Mouse (Mus musculus) cortical plate, adult 2 months (tissue): ENCODE results near the gene Abhd12. TPM values are rescaled to one million over a fixed set of nuclear protein-coding genes. Genes with fewer than 3 reads are reported as not detected.
"Not testable (repeated sequence)": the region's sequence is repeated elsewhere in the genome, so short reads cannot be mapped to it uniquely, and the experiment has no call there.

Source experiments
- H3K27ac ChIP-seq: fragments of 200-500 bp; 2 replicates; pipeline ENCODE4 v1.5.1; 2012; ENCODE audit warnings: low read length, control low read depth, inconsistent platforms; ENCODE audit not compliant: insufficient read depth
- H3K4me1 ChIP-seq: fragments of 200-500 bp; 2 replicates; pipeline ENCODE4 v1.6.1; 2011; ENCODE audit warnings: low read length; ENCODE audit not compliant: control insufficient read depth, insufficient read depth
- H3K4me3 ChIP-seq: fragments of 200-500 bp; 2 replicates; pipeline ENCODE4 v1.5.1; 2011; ENCODE audit warnings: mild to moderate bottlenecking, low read length, control low read depth; ENCODE audit not compliant: insufficient read depth
- CTCF ChIP-seq: fragments of 200-500 bp; IDR thresholded peaks from 2 replicates; pipeline ENCODE4 v1.5.1; 2011; ENCODE audit warnings: mild to moderate bottlenecking, control low read depth, low read length; ENCODE audit not compliant: insufficient read depth; ENCODE audit errors: extremely low read depth
- POLR2A ChIP-seq: fragments of 200-500 bp; IDR thresholded peaks from 2 replicates; pipeline ENCODE4 v1.6.1; 2011; ENCODE audit warnings: mild to moderate bottlenecking, low read length, control low read depth; ENCODE audit not compliant: insufficient read depth; ENCODE audit errors: extremely low read depth
- polyA plus RNA-seq: library from polyadenylated mRNA; depleted of rRNA; stranded (reverse); fragments of >200 nt; gene quantifications from 2 replicates; pipeline ENCODE4 v1.2.3, GENCODE M21; 2012; rRNA removed

The Abhd12 gene
- polyA plus RNA-seq = 352 and 361 TPM in 2 replicates

DNA sequence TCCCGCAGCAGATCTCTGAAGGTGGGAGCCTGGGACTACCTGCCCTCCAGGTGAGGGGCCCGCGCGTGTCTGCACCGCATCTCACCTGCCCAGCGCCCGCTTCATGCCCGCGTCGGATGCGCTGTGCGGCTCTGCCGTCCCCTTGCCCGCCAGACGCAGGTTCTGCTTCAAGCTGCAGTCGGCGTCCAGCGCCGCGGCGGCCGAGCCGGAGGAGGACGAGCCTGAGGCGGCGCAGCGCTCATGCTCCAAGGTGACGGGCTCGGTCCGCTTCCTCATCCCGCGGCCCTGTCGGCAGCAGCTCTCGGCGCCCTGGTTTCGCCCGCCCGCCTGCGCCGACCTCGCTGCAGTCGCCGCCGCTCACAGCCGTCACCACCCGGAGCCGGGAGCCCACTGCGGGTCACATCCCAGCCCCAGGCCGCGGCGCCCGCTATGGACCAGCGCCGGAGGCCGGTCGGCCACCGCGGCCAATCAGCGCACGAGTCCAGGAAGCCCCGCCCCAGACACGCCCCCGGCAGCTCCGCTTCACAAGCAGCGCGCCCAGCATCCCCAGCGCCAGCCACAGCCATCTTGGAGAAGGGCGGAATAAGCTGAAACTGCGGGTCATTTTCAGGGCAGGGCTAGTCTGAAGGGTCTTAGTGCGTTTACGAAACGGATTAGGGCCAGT, at the start of gene Abhd12:
Abhd12 (minus strand) TSS at position 470 of the 664 bp plus-strand sequence.
- TF ChIP-seq CTCF (no peak), POLR2A (peak; percentile 83)
- peak within 1 kb of the TSS; percentile 72 for H3K4me3 ChIP-seq
- H3K4me1 ChIP-seq = peaks cover 7% of the 10 kb centered on the region; the same call in 1 of the 2 replicates
- peak within 1 kb of the TSS; percentile 85 for H3K27ac ChIP-seq

DNA sequence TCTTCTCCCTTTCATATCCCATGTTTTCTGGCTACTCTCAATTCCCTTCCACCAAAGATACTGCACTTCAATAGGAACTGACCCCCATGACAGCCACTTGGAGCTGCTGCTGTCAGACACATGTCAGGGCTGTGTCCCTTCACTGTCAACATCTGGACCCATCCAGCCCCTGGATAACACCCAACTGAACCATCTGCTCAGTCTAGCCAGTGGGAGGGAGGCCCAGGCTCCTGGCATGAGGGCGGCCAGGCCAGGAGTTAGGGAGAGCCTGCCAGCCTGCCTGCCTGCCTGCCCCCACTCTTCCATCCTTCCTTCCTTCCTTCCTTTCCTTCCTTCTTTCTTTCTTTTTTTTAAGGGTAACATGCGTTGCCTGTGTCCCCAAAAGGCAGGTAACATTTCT, 46.7 kb upstream of the Abhd12 start:
- no peak overlapping the region for H3K4me3 ChIP-seq
- no peak overlapping the region for H3K27ac ChIP-seq
- TF ChIP-seq POLR2A (no peak), CTCF (no peak)
- H3K4me1 ChIP-seq = no peaks in the 10 kb centered on the region

DNA sequence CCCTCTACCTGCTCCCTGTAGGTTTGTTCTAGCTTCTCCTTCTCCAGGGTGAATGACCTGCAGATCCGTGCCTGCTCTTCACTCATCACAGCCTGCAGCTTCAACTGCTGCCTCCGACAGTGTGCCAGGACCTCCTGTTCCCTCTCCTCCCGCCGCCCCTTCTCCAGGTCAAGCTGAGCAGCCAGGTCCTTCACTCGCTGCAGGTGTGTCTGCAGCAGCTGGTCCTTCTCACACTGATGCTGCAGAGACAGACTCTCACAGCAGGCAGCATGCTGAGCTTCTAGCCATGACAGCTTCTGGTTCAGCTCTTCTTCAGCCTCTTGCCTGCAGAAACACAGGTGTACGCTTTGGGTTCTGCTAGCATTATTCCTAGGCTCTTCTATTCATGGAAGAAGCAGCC, 45.5 kb upstream of the Abhd12 start:
- Histone ChIP-seq H3K4me3 (no peak overlapping the region), H3K4me1 (no peaks in the 10 kb centered on the region), H3K27ac (no peak overlapping the region)
- TF ChIP-seq POLR2A (no peak), CTCF (no peak)

DNA sequence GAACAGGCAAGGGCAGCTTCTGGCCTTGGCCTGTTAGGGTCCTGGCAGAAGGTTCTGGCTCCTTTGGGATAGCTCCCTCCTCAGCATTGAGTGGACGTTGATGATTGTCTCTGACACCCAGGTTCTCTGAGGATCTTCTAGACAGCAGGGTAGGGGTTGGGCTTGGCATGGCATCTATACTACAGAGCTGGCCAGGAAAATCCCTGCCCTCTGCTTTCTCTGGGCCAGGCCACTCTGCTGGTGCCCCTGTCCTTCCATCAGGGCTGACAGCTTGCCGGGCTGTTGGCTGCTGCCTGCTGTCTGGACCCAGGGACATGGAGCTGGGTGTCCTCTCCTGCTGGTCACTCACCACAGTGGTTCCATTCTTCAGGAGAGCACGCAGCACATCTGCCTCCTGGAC, 45.1 kb upstream of the Abhd12 start:
- TF ChIP-seq CTCF (no peak), POLR2A (no peak)
- no peaks in the 10 kb centered on the region for H3K4me1 ChIP-seq
- no peak overlapping the region for H3K27ac ChIP-seq
- no peak overlapping the region for H3K4me3 ChIP-seq

DNA sequence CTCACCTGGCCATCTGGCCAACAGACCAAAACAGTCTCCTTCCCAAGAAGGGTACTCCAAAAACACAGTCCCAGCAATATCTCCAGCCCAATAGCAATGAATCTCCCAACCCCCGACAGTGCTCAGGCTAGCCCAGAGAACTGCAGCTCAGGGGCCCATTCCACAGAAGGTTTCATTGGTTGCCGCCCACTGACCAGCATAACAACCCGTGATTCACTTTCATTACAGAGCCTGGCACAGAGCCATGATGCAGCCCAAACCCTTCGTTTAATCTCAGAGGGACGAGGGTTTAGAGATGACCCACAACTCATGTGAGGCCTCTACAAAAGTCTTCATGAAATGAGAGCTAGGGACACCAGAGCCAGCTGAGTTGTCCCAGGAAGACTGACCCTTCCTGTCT, 44.2 kb upstream of the Abhd12 start:
- Histone ChIP-seq H3K27ac (no peak overlapping the region), H3K4me3 (no peak overlapping the region), H3K4me1 (no peaks in the 10 kb centered on the region)
- no peak for TF ChIP-seq CTCF

DNA sequence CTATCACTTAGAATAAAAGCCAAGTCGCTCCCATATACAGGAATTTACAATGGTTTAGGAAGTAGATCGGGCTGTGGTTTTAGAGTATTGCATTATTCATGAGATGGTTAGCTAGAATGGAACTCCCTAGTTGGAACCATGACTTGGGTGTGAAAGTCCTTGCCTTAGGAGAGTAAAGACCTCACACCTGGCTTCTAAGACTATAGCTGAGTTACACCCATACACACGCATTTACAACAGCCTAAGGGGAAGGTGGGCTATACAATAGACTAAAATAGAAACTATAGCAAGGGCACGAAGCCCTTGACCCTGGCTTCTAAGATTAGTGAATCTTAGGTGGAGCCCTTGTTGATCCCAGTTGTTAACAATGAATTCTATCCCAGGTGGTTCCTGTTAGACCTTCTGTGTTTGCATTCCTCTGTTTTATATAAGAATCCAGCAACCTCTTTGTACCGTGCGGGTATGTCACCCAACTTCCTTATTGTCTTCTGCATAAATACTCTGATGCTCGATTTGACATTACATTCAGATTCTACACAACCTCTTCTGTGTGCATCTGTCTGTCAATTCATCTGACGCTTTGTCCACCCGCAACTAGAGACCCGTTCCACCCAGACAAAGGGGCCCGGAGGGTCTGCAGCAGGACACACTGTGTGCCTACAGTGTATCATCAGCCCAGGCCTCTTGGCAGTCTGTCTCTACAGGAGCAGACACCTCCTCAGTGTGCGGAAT, 43.5 kb upstream of the Abhd12 start:
- H3K4me1 ChIP-seq, H3K27ac ChIP-seq, H3K4me3 ChIP-seq: not testable (repeated sequence)

DNA sequence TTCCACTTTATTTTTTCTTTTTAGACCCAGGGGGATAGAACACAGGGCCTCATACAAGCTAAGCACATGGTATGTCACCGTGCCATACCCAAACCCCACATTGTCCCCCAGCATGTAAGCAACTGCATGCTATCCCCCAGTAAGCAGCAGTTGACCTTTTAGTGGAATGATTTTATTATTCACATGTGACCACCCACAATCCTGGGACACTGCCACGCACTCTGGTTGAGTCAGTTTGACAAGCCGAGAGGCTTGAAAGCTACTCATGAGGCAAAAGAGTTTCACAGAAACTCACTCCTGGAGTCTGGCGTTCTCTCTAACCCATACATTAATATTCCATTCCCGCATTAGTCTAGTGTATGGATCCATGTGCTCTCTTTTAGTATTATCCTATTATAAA, 42.8 kb upstream of the Abhd12 start:
- H3K27ac ChIP-seq, H3K4me1 ChIP-seq, H3K4me3 ChIP-seq: not testable (repeated sequence)

DNA sequence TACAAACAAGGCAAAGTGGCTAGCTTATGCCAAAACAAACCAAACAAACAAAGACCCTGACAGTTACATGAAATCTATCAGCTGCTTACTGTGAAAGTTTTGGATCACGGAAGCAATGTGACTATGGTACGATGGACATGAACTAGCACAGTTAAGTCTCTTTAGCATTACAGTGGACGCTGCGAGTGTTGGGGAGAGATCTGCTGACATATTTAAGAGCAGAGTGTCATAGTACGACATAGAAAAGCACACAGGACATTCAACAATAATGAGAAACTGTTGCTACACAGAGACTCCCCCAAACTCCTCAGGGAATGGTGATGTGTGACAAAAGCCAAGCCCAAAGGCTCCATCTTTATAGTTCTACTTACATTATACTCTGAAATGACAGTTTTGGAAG, 39.5 kb upstream of the Abhd12 start:
- Histone ChIP-seq H3K4me1 (no peaks in the 10 kb centered on the region), H3K4me3 (no peak overlapping the region), H3K27ac (no peak overlapping the region)
- TF ChIP-seq CTCF (no peak), POLR2A (no peak)

DNA sequence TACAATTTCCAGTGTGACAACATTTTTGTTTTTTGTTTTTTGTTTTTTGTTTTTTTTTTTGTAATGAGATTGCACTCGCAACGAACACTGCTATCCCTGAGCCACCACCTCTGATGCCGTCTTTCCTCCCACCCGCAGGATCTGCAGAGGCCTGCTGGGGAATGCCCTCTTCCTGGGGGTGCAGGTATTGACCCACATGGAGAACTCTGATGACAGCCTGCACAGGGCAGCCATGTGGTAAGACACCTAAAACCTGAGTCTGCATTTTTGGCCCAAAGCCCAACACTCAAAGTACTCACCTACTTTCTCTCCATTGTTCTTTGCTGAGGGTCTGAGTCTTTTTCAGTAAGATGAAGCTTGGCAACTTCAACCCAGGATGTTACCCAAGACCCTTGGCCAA, 30.1 kb upstream of the Abhd12 start:
- no peak for TF ChIP-seq POLR2A
- TF ChIP-seq CTCF = no peak
- Histone ChIP-seq H3K27ac (no peak overlapping the region), H3K4me1 (no peaks in the 10 kb centered on the region), H3K4me3 (no peak overlapping the region)

DNA sequence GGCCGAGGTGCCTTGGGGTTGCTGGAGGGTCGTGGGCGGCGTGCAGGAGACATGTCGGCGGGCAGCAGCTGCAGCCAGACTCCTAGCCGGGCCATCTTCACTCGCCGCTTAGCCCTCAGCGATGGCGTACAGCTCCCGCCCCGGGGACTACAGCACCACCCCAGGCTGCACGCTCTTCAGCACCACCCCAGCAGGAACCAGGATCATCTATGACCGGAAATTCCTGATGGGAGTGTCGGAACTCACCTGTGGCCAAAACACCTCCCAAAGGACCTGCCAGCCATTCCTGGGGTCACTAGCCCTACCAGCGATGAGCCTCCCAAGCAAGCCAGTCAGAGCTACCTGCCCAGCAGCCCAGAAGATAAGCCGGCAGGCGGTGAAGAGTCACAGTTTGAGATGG, 28.9 kb upstream of the Abhd12 start:
- Histone ChIP-seq H3K27ac (no peak overlapping the region), H3K4me1 (no peaks in the 10 kb centered on the region), H3K4me3 (no peak overlapping the region)
- TF ChIP-seq POLR2A (no peak), CTCF (no peak)
